Mouse (Mus musculus) c-Kit-positive CD71-positive TER-119-positive erythroid progenitor cells, embryonic 14.5 days (primary cell): ENCODE results near the gene Btk.

Experiments used
- DNase-seq: peaks from one replicate; pipeline ENCODE4 v3.0.0-alpha.2; 2013; ENCODE audit warnings: low spot score

Gene Btk

DNA sequence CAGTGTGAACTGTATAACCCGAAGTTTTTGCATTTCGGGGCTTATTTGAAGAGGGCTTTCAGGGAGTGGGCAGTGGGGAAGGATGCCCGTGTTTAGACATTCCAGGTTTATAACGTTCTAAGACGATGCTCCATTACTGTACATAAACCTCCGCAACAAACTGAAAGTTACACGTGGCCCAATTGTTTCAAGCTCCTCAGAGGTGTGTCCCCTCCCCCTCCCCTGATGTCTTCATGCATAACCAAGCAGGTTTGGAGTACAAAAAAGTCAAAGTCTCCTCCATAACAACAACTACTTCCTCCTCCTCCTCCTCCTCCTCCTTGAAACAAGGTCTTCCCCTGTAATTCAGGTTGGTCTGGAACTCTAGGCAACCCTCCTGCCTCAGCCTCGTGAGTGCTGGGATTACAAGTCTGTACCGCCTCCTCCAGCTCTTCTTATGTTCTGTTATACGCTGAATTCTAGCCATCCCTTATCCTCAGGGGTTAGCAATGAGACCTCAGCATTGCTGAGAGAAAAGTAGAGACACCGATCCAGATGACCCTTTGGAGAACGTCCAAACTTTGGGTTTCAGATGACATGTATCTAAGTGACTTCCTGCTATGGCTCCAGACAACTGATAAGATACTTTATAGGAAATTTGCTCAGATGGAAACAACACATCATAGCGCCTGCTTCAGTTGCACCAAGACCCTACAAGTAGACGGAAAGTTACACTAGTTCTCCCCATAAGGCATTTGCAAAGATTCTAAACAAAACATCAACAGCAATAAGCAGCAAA, 2.7 kb downstream of the Btk start:
- DNase-seq = no peak

DNA sequence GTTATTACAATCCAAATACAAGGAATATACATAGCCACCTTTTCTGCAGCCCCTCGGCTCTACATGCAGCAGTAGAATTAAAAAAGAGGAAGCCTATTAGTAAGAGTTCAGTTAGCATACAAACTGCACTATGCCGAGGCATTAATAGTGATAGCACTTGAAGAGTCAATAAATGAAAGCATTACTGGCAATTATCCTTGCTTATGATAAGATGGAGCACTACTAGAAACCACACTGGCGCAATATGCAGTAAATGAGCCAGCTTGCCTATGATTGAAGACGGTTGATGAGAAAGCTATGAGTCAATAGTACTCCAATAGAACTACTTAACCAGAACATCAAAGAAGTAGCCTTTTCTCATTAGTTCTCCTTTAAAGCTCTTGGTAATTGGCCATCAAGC, 5.5 kb downstream of the Btk start:
- no peak for DNase-seq

DNA sequence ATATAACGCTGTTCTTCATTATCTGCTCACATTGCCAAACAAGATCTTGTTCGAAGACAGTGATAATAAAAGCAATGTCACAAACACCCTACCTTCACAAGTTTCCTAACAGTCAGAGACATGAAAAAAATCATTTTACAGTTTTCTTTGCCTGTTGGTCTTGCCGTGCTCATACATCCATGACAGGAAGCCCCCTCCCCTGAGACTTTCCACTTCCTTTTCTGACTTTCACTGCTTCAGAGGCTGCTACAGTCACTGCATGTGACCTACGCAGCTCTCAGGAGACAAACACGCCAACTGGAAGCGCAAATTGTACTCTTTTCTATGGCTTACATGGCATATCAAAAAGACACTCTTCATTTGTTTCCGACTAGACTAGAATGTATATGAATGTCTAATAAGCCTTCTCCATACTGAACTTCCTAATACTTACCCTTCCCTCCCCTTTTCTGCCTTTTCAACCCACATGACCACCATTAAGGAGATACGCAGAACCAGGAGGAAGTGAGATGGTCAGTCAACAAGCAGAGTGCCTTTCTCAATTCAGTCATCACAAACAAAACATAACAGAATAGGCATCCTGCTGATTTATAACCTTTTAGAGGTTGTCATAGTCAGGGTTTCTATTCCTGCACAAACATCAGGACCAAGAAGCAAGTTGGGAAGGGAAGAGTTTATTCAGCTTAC, 16.7 kb downstream of the Btk start:
- DNase-seq = no peak

DNA sequence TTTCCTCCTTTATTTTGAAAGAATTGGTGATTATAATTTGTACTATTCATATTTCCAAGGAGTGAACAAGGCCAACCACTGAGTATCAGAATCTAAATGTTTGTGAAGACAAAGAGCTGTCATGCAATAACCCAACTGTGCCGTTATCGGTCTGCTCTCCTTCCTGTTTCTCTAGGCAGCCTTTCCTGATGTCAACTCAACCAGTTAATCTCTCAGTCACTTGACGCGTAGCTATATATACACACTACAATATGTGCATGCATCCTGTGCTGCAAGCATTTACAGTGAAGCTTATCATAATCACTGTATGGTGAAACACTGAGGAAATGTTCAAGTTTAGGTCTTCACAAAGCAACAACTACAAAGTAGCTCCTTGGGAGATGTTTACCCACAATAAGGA, 19.0 kb downstream of the Btk start:
- no peak for DNase-seq

DNA sequence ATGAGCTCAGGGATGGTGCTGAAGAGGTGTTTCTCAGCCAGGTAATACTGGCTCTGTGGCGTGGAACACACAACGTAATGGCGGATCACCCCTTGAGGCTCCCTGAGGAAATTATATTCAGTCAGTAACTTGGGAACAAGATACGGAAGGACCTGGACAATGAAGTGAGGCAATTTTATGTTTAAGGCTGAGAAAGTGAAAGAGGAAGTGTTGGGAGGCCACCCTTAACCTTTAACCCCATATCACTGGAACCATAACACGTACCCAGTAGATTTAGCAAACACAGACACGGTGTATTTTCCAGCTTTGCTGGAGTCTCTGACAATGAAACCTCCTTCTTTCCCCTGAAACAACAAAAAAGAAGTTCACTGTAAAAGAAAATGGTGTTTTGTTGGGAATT, 28.9 kb downstream of the Btk start:
- no peak for DNase-seq

DNA sequence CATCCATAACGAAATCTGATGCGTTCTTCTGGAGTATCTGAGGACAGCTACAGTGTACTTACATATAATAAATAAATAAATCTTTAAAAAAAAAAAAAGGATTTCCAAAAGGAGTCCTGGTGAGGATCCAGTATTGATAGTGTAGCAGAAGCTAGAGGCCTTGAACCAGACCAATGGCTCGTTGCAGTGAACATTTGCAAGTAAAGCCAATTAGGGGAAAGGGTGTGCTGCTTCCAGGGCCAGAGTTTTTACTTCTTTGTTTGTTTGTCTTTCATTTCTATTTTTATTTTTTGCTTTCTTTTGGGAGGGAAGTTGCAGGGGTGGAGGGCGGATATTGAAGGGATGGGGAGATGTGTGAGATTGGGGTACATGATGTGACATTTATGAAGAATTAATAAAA, 30.0 kb downstream of the Btk start:
- DNase-seq = no peak

DNA sequence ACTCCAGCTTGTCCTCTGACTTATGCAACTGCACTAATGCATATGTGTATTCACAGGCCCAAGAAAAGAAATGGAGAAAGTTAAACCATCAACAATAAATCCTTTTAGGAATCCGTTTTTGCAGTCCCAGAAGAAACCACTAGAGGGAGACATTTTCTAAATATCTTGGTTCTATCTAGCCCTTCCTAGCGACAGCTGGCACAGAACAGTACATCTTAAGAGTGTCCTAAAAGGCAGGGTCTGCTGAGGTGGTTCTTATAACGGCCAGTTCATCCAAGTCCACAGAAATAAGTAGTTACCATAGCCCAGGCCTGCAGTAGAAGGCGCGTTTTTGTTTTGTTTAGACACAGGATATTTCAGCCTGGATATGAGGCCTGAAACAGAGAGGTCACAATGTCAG, 32.5 kb downstream of the Btk start:
- DNase-seq = peak; percentile 52

DNA sequence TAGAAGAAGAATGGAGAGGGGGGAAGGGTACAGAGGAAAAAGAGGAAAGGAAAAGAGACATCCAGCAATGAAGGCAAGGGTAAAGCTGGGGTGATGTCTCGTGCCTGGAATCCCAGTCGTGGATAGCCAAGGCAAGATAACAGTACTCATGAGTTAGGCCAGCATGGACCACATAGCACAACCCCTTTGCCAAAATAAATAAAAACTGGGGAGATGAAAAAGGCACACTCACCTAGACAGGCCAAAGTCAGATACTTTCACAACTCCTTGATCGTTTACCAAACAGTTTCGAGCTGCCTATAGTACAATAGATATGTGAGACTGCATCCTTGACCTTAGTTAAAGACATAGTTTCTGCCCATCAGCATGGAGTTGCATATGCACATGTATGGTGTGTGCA, 36.0 kb downstream of the Btk start:
- DNase-seq = no peak

DNA sequence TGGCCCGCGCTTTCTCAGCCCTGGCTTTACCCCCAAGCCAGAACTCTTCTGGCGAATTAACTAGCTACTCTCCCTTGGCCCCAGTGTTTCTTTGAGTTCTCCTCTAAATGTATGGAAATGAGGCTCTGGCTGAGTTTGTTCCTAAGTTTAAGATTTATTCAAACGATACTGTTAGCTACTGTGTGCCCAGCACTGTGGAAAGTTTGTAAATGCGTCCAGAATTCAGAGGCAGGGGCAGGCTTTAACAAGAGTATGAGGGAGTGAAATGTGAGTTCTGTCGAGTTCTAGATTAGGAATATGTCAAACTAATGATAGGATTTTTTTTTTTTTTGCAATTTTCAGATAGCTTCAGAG, 41.4 kb downstream of the Btk start:
- no peak for DNase-seq

DNA sequence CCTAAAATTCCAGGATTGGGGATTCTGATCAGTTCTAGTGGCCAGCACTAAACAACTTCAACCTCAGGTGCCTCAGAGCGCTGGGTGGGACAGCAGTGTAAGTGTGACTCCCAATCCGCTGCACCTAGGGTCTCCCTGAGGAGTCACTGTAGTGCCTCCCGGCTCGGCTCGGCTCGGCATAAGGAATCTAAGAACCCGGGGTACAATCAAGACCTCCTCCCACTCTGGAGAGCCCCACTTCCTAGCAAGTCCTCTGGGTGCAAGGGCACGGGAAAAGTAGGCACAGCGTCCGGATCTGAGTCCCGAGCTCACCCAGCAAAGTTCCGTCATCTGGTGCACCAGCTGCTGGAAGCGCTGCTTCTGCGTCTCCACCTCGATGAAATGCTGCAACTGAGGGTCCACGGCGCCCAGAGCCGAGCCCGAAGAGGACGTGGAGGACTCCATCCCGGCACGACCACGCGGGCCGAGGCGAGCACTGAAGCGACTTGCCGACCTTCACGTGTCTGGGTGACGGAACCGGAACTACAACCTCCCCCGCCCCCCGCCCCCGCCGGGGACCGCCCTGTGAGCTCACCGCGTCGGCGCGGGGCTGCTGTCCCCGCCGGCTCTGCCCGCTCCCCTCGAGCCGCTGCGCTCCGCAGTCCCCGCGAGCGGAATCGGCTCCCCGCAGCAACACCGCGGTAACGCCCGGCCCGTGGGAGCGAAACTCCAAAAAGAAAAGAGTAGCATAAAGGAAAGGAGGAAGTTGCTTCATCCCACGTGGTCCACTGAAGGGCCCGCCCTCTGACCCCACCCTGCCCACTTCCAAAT, 42.0 kb downstream of the Btk start, which contains the start of gene Timm8a1:
Gene Timm8a1, minus strand, starts transcription at position 721 of the 810 bp plus-strand sequence.
- peak; percentile 63 for DNase-seq

DNA sequence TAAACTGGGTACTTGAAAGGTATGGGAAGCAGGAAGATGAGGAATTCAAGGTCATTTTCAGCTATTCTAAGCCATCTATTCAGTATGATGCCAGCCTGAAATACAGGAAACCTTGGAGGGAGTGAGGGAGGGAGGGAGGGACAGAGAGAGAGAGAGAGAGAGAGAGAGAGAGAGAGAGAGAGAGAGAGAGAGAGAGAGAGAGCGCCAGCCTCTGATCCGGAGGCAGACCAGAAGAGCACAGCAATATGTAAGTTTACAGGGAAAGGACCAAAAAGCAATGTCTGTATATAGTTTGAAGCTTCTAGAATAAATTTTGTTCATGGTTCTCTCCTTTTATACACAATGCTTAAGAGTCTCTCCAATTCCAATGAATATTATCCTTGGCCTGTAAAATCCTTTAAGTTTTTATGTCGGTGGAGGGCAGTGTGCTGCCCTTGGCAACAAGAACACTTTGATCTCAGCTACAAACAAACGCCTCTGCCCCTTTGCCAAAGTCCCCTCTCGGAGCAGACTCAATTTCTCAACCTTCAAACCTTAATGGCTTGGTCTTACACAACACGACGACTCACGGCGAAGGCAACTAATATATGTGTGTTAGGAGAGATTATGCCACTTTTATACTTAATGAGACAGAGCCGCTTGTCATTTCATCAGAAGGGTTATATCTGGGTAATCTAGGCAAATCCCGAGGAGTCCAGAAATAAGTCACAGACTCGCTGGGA, 42.8 kb downstream of the Btk start:
- no peak for DNase-seq

DNA sequence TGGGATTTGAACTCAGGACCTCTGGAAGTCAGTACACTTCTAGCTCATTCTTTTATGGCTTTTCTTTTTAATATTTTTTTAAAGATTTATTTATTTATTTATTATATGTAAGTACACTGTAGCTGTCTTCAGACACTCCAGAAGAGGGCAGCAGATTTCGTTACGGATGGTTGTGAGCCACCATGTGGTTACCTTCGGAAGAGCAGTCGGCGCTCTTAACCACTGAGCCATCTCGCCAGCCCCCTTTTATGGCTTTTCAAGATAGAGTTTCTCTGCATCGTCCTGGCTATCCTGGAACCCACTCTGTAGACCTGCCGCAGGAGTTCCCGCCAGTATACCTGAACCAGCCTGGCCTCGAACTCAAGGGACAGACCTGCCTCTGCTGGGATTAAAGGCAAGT, 43.6 kb downstream of the Btk start:
- peak; percentile 36 for DNase-seq

DNA sequence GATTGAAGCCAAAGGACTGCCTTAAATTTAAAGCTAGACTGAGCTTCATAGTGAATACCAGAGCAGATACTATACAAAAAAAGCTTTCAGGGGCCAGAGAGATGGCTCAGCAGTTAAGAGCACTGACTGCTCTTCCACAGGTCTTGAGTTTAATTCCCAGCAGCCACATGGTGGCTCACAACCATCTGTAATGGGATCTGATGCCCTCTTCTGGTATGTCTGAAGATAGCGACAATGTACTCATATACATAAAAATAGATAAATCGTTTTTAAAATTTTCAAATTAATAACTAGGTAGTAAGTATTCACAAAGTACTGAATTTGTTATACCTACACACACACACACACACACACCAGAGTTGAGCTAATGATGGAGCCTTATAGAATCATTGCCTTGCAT, 50.0 kb downstream of the Btk start:
- DNase-seq = no peak

DNA sequence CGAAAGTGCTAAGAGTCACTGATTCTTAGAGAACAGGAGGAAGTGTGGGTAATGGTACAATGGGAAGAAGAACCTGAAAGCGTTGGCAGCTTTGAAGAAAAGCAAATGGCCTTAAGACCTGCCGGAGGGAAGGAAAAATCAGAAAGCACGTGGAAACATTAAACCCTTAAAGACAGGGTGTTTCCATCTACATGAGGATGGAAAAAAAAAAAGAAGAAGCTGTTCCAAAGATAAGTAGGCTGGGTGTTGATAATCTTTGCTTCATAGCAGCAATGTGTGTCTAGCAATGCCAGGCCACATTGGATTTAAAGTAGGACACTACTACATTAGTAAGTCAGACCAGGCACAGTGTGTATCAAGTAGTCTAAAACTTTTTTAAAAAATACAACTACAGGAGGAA, 58.1 kb downstream of the Btk start:
- DNase-seq = no peak

DNA sequence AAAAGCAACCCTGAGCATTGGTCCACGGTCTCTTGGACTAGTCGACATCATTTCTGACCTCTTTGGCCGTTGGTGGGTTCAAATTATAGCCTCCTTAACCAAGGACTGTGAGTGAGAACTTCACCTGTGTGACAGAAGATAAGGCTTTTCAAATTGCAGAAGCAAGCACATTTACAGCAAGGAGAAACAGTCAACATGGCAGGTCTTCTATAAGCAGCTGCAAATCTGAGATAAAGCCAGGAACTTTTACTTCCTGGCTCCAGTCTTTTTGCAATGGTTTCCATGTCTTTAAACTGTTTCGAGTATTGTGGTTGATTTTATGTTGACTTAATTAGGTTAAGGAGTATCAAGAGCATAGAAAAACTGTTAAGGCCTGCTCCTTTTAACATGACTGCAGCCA, 59.6 kb downstream of the Btk start:
- DNase-seq = no peak

DNA sequence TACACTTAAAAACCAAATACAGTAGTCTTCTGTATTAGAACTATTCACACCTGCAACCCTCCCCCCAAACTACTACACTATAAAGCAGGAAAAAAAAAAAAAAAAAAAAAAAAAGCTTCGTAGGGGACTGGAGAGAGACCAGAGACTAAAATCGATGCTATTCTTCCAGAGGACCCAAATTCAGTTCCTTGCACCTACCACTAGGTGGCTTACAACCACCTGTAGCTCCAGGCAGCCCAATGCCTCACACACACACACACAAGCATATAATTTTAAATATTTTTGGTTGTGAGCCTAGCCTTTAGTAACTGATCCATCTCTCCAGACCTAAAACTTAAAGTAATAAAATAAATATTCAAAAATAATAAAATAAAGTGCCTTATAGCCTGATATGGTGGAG, 73.9 kb downstream of the Btk start:
- no peak for DNase-seq

DNA sequence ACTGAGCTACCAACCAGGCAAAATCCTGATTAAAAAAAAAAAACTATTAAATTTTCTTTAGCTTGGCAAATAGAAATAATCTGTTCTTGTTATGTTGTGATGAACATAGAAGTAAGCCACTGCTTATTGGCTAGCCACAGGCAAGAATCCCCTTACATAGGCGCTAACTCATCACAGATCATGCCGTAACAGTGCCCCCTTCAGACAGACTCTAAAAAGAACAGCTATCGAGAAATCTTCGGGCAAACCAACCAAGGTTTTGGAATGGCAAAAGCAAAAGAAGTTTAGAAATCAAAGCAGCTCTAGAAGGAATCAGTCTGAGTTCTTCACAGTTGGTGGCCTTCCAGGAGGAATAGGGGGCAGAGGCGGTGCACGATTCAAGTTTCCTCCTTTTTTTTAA, 75.4 kb downstream of the Btk start:
- no peak for DNase-seq

DNA sequence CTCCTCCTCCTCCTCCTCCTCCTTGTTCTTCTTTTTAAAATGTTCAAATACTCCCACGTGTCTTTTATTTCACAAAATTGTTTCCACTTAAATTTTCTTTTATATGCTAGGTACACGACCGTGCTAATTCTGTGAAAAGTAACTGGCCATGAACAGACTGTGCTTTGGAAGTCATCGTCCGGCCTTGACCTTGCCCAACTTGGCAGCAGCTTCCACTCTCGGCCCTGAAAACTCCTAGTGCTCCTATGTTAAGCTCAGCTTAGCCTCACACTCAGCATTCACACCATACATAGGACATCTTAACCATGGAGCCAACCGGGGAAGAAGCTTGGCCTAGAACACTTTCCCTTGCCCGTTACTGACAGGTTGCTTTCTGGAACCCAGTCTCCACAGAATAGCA, 82.7 kb downstream of the Btk start:
- DNase-seq = no peak
